Mouse (Mus musculus) heart, adult 11 months (tissue): ENCODE results near the gene Elane.

ENCODE experiments used
- DNase-seq: peaks from one replicate; pipeline ENCODE4 v3.0.0; 2022

Elane gene

DNA sequence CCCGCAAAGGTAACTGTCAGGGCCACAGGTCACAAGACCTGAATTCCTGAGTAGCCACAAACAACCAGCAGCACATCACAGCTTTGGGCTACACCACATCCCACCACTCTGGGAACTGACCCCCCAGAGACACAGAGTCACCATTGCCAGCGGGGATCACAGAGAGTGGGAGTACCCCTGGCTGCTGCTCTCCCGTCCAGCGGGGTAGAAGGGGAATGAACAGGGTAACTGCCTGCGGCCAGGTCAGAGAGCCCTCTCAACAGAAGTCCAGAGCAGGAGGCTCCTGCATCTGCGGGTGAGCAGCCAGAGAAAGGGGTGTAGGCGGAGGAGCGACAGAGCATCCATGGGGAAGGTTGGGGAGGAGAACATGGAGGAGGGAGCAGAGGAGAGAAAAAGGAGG, 30.0 kb downstream of the Elane start:
- DNase-seq: peak; percentile 93

DNA sequence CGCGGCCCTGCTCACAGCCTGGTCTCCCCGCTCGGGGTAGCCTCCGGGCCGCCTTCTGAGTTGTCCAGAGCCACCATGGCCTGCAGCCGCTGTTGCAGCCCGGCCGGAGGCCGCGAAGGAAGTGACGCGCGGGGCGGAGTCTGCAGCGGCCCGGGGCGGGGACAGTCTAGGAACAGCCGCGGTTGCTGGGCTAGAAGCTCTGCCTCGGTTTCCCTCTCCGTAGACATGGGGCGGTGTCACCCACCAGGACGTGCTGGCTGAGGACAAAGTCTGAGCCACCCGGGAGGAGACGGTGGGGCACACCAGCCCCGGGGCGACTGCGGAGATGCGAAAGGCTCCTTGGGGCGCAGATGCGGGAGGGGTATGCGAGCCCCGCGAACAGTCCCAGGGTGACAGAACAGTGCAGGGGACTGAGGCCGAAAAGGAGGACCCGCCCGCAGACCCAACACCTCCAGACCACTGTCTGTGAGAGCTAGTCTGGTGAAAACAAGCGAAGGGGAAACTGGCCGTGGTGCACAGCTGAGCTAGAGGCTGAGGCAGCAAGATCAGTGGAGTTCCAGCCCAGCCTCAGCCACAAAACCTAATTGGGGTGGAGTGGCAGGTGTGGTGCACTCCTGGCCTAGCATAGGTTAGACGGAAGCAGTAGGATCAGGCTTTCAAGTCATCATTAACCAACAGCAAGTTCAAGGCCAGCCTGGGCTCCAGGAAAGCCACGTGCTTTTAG, 30.9 kb downstream of the Elane start, which contains the start of gene Kiss1r:
Gene Kiss1r (plus strand): TSS at position 164 of the 724 bp plus-strand sequence.
- DNase-seq: peak; percentile 99

DNA sequence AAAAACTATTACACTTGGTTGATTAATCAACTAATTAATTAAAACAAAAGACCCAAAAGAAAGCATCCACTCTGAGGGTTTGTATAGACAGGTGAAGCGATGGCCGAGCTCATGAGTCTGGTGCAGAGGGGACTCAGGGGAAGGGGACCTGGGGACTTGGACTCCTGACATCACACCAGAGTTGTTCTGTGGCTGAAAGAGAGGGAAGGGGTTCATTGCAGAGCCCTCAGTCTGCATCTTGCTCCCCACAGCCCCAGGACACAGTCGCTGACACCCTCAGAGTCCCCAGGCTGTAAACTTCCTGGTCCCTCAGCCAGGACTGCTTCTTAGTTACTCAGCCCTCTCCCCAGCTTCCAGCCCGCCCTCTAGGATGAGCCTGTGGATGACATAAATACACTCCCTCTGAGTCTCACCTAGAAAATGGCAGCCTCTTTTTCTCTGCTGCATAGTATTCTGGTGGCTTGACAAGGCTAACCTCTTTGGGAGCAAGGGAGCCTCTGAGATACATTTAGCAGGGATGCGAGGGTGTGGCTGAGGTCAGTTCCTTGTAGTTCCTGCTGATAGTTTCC, 31.6 kb downstream of the Elane start:
- DNase-seq: peak; percentile 91

DNA sequence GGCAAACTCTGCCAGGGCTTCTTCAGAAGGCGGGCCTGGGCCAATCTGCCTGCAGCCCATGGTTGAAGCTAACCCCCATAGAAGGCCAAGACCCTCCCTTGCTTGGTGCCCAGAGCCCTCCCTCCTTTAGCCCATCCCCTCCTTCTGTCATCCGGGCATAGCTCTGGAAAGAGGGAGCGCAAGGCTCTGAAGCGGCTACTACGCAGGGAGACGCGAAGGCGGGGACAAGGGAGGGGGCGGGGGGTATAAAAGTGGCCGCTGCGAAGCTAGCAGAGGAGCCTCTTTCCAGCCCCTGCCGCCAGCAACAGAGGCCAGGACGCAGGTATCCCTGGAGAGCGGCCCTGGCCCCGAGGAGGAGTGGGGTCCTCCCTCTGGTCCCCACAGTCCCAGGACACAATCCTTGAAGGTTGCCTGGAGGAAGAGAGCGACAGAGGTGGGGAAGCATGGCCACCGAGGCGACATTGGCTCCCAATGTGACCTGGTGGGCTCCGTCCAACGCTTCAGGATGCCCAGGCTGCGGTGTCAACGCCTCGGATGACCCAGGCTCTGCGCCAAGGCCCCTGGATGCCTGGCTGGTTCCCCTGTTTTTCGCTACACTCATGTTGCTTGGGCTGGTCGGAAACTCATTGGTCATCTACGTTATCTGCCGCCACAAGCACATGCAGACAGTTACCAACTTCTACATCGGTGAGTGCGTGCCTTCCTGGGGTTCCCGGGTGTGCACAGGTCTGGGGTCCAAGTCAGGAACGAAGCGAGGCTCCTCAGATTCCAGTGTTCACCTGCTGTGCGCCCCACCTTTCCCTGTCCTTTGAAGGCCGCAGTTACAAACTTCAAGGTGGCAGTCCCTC, 32.4 kb downstream of the Elane start:
- peak; percentile 94 for DNase-seq

DNA sequence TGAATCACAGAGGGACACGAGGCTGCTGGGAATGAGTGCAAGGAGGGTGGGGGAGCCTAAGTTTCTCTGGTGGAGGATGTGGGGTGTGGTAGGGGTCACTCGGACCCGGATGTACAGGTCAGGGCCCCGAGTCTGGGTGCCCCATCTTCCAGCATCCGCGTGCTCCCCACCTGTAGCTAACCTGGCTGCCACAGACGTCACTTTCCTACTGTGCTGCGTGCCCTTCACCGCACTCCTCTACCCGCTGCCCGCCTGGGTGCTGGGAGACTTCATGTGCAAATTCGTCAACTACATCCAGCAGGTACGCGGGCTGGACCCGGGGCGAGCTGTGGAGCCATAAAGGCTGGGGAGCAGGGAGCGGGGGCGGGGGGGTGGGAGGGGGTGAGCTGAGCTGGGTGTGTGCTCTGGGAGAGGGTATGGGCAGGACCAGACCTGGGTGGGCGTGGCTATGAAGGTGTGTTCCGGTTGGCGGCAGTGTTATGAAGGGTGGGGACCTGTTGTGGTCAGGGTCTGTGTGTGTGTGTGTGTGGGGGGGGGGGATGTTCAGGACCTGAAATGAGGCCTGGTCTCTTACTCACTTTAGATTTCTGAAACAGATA, 33.3 kb downstream of the Elane start:
- DNase-seq: no peak

DNA sequence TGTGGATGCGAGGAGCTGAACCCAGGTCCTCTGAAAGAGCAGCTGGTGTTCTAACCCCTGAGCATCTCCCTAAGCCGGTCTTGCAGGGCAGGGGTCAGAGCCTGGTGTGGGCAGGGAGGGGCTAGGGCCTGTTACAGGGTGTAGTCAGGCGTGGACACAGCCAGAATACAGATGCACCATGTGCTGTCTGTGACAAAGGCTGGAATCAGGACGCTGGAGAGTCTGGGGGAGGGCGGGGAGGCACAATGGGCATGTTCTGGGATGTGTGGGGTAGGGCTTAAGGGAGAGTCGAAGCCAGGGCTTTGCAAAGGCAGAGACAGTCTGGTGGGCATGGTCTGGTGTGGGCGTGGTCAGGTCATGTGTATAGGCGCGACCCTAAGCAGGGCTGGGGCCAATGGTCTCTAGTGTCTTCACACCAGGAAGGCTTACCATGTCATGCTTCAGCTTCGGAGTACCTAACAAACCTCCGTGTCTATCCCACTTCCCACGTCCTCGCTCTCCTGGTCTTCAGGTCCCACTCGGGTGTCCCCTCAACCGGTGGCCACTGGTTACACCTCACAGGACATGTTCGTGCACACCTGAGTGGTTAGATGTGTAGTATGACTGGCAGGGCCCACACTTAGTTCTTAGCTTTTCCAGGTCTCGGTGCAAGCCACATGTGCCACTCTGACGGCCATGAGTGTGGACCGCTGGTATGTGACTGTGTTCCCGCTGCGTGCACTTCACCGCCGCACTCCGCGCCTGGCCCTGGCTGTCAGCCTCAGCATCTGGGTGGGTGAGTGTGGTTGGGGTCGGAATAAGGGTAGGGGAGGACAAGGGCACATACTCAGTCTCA, 34.2 kb downstream of the Elane start:
- no peak for DNase-seq

DNA sequence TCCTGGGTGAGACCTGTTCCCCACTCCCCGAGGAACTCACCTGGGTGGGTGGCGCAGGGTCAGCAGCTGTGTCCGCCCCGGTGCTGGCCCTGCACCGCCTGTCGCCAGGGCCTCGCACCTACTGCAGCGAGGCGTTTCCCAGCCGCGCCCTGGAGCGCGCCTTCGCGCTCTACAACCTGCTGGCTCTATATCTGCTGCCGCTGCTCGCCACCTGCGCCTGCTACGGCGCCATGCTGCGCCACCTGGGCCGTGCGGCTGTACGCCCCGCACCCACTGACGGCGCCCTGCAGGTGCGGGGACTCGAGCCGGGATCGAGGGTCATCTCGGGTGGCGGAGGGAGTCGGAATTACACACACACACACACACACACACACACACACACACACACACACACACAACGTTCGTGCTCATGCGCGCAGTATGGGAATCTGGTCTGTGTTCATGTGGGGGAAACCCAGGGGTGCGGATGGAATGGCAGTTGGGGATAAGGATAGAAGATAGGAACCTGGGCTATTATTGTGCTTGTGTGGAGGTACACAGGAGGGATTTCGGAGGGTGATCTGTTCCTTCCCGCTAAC, 35.0 kb downstream of the Elane start, which contains the start of gene R3hdm4:
Gene R3hdm4 (minus strand): TSS at position 251 of the 578 bp plus-strand sequence.
- no peak for DNase-seq

DNA sequence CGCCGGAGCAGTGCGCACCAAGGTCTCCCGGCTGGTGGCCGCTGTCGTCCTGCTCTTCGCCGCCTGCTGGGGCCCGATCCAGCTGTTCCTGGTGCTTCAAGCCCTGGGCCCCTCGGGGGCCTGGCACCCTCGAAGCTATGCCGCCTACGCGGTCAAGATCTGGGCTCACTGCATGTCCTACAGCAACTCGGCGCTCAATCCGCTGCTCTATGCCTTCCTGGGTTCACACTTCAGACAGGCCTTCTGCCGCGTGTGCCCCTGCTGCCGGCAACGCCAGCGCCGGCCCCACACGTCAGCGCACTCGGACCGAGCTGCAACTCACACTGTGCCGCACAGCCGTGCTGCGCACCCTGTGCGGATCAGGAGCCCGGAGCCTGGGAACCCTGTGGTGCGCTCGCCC, 35.5 kb downstream of the Elane start:
- DNase-seq: no peak

DNA sequence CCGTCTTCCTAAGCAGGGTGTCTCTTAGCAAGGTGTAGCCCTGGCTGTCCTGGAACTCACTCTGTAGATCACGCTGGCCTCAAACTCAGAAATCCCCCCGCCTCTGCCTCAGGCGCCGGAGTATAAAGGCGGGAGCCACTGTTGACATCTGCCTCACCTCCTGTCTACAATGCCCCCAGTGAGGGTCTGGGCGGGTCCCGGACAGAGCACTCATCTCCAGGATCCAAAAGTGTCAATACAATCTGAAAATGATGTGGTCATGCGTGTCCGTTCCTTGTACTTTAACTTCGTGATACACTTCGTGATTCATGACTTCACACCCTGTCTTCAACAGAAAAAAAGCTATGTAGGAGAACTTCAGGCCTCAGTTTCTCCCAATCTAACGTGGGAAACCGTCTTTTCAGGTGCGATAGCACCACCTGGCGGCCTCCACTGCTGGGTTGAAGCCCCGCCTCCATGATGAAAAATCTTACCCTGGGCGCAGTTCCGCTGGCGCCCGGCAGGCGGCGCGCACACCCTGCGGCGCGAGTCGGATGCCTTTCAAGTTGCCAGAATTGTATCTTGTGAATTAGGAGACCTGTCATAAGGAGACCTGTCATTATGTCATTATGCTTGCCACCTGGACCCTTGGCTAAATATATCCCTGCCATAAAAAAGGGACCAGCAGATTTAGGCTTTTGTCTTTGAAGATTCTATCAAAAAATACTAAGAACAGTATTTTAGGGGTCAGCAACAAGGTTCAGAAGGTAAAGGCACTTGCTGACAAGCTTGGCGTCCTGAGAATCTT, 39.1 kb downstream of the Elane start:
- peak; percentile 98 for DNase-seq

DNA sequence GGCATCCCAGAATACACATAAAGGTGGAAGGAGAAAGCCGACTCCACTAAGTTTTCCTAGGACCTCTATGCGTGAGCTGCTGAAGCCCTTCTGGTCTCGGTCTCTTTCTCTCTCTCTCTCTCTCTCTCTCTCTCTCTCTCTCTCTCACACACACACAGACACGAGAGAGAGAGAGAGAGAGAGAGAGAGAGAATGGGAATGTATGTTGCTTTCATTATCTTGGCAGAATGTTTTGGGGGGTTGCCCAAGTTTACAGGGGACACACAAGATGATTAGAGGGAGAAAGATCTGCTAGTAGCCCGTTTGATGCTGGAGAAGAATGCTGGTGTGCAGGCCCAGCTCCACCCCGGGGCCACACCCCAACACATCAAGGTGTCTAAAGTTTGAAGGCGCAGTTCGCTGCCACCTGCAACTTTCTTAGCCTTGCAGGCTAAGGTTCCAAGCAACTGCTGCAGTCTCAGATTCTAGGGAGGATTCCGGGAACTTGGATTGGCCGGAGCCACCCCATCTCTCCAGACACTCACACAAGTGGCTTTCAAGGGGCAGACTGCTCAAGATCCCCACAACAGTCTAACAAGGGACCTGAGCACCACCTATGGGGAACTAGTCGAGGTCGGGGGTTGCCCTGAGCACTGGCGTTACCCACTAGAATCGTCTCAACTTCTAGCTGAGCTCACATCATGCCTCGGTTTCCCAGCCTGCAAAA, 39.9 kb downstream of the Elane start:
- no peak for DNase-seq

DNA sequence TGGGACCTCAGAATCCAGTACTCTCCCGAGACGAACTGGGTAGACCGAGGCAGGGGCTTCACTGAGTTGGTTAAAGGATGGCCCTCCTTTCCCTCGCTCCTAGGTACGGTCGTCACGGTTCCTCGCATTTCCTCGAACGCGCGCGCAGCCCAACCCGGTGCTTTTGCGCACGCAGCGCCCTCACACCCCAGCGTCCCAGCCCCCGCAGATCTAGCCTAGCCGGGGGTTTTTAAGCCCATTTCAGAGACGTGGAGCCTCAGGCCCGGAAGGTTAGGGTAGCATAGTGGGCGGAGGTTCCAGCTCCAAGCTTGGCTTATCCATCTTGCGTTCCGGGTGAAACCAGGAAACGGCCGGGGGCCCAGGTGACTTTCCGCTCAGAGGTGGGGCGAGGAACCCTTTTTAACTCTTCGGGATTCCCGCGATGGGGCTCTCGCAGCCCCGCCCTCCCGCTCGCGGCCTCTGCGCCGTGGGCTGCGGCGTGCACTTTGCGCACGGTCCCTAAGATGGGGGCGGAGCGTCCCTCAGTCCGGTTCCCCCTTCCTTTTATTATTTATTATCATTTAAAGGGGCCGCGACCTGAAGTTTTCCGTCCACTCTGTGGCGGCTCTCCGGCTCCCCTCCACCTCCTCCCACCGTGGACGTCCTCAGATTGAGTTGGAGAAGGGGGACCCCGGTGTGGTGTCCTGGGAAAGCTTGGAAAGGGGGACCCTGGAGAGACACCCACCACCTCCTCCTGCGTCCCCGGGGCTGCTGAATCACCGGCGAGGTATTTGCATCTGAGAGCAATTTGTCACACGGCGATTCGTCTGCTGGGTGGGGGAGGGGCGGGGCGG, 40.7 kb downstream of the Elane start, which contains the start of gene Arid3a:
Gene Arid3a (plus strand): TSS at position 553 of the 833 bp plus-strand sequence.
- DNase-seq: peak; percentile 99

DNA sequence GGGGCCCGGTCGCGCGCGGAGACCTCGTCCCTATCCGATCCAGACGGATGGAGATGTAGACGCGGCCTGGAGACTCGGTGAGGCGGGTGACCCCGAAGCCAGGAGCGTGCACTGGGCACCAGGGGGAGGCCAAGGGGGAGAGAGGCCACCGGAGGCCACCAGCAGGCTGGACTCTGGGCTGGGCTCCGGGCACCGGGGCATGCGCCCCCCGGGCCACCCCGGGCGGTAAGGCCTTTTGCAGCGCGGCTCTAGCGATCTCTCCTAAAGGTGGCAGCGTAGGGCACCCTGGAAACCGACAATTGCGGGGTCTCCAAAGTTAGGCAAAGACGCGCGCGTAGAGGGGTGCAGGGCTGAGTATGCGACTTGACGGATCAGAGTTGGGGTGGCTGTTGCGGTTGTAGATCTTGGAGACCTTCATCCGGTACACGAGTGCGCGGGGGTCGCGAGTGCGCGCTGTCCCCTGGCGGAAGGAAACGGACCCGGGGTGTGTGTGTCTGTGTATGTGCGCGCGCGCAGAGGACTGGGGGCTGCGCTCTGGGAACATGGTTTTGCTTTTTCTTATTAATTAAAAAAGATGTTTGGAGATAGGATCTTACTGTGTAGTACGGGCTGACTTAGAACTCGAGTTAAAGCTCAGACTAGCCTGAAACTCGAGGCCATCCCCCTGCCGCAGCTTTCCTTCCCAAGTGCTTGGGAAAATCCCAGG, 41.4 kb downstream of the Elane start:
- DNase-seq: peak; percentile 97

DNA sequence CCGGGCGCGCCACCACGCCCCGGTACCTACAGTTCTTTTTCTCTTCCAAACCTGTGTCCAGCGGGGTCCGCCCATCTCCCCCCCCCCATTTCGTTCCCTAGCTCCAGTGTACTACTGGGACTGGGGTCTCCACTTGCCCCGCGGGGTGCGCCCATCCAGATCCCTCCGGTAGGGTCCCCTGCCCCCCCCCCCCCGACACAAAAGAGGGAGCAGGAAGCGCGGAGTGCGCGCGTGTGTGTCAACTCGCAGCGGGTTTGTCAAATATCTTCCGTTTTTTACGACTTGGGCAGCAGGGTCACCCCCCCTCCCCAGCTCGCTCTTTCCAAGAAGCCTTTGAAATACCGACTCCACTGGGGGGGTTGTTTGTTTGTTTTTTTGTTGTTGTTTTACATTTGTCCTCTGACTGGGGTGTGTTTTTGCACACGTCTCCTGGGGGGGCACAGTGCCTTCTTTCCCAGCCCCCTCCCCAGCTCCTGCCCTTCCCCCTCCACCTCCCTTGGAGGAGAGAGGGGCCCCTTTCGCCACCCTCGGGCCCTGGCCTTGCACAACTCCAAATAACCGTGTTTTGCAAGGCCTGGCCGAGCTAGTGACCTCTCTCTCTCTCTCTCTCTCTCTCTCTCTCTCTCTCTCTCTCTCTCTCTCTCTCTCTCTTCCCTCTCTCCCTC, 42.1 kb downstream of the Elane start:
- peak; percentile 96 for DNase-seq

DNA sequence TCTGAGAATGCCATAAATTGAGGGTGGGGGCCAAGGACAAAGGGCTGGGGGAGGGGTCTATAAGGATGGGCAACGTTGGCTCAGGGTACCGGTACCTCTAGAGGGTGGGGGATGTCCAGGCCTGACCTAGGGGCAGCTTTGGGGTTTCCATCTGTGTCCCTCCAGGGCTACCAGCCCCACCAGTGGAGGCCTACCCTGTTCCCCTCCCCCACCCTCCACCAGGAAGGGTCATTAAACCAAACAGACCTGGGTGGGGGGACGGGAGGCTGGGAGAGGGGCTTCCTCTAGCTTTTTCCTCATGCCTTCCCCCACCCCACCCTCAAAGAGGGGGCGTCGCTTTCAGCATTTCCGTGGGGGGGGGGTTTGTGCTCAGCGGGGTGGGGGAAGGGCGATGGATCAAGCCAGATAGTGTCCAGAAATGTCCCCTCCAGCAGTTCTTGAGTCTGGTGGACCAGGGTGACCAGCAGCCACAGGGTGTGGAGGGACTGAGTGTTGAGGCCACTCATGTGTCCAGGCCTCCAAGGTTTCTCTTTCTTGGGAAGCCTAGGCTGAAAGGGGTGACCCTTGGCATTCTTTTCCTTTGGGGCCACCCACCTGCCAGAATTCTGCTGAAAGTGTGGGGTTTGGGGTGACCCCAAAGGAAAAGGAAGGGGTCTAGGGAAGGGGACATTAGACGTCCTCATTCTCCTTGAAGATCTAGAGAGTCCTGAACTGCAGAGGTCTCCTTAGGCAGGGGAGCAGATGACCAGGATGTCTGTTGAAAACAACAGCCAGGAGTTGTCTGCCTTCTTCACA, 43.1 kb downstream of the Elane start:
- peak; percentile 91 for DNase-seq

DNA sequence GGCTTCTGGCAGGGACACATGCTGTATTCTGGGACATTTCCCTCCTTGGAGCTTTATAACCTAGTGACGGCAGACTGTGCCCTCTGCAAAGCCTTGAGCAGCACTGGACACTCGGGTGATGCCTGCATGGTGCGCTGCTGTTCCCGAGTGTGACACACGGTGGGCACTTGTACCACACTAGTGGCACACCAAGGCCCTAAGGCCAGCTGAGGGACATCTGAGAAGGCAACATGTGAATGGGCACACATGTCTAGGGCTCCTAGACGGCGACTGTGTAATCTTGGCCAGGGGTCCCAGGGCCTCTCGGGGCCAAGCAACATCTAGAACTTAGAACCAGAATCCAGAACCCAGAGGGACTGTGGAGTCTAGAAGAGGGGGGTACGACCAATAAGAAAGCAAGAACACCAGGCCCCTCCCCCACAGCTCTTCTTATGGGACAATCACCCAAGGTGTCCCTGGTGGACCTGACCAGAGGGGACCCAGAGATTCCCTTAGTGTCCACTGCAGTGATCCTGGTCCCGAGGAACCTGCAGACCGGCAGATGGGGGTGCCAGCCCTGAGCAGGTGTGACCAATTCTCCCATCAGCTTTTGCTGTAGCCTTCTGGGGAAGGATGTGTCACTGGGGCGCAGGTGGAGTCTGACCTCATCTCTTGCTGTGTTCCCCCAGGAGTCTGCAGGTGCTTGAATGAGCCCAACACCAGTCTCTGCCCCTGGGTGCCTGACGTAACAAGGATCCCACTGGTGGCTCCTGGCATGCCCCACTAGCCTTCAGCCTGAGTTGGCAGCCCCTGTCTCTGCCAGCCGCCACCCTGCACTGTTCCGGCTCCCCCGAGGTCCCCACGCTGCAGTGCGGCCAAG, 44.1 kb downstream of the Elane start:
- DNase-seq: peak; percentile 93

DNA sequence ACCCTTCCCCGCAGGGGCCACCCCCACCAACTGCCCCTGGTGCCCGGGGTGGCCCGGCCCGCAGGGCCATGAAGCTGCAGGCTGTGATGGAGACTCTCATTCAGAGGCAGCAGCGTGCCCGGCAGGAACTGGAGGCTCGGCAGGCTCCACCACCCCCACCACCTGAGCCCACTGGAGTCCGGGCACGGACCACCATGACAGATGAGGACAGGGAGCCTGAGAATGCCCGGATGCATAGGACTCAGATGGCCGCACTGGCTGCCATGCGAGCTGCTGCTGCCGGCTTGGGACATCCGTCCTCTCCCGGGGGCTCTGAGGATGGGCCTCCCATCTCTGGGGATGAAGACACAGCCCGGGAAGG, 44.8 kb downstream of the Elane start:
- DNase-seq: no peak
